Mouse (Mus musculus): Measurements from ENCODE around the gene Gm42674. TPM values are rescaled to one million over a fixed set of nuclear protein-coding genes. Genes with fewer than 3 reads are reported as not detected.
A peak's percentile ranks its signal among the peaks of the same experiment; 100 is the strongest.

The Gm42674 gene
- polyA plus RNA-seq, 2 experiments from 2014 or later: not detected

GRCm38 (mm10) chr3:90626266-90627021 lies 24.7 kb downstream of the Gm42674 start:
- ATAC-seq: no peak

GRCm38 (mm10) chr3:90627366-90627765 lies 25.7 kb downstream of the Gm42674 start:
- ATAC-seq: no peak

DNA sequence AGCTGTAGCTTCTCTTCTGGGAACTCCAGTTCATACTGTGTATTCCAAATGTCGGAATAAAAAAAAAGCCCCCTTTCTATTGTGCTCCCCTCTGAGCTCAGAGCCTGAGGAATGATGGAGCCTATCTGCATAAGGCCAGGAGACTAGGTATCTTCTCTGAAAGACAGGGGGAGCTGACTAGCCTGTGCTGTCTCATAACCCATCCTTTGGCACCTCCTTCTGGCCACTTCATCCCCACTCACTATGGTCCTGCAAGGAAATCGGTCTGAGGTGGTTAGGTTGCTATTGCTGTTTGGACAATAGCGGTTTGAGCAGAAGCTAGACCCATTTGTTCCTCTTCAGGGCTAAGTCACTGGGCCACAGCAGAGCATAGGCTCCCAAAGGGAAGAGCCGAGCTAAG lies 26.1 kb downstream of the Gm42674 start:
- no peak for ATAC-seq

GRCm38 (mm10) chr3:90629298-90629697 lies 27.6 kb downstream of the Gm42674 start:
- no peak for ATAC-seq

GRCm38 (mm10) chr3:90631984-90632383 lies 30.3 kb downstream of the Gm42674 start:
- ATAC-seq: no peak

GRCm38 (mm10) chr3:90638511-90639275 lies 37.0 kb downstream of the Gm42674 start:
- ATAC-seq: no peak

- ATAC-seq: peak; percentile 71
Measured at GRCm38 (mm10) chr3:90639511-90640154, 37.9 kb downstream of the Gm42674 start.

- ATAC-seq: no peak
Measured at GRCm38 (mm10) chr3:90640981-90641380, 39.3 kb downstream of the Gm42674 start.

- no peak for ATAC-seq
Measured at GRCm38 (mm10) chr3:90644220-90644619, 42.5 kb downstream of the Gm42674 start.

DNA sequence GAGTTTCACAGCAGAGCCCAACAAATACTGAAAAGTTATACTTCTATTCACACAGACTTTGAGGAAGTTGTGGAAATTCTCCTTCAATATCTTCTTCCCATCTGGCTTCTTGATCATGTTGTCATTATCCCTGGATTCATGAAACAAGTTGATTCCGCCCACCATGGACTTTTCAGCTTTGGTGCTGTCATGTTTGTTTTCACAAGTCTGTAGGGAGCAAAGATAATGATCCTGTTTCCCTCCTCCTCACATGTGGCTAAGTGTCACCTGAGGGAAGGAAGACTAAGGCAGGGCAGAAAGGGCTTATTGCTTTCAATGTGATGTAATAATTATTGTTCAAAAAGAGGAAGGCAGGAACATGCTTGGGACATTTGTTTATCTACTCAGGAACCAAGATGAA lies 45.6 kb downstream of the Gm42674 start:
- no peak for ATAC-seq

DNA sequence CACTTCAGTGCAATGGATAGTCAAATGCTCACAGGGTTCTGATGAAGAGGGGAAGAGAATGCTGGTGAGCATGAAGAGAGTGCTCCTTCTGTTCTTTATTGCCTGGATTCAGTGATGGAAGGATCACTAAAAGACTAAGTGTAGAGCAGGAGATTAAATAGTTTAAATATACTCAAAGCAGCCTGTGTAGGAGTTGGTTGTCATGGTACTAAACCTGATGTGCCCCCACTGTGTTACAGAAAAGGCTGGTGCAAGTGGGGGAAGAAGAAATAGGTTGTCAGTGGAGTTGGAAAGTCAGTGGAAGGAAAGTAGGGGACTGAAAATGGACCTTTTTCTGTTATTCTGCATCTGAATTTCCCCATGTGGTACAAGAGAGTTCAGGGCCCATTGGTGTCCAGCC lies 47.3 kb downstream of the Gm42674 start:
- no peak for ATAC-seq

- ATAC-seq: no peak
Measured at GRCm38 (mm10) chr3:90649832-90650231, 48.1 kb downstream of the Gm42674 start.

- no peak for ATAC-seq
Measured at GRCm38 (mm10) chr3:90652878-90653508, 51.3 kb downstream of the Gm42674 start.

GRCm38 (mm10) chr3:90653717-90654116 lies 52.0 kb downstream of the Gm42674 start, which contains the start of gene S100a7a:
Gene S100a7a (plus strand): TSS chr3:90654017.
- no peak for ATAC-seq

Other genes starting within 250 kb of the Gm42674 start
- gene Slc27a3, start 212.0 kb upstream of the Gm42674 start, polyA plus RNA-seq (2017; shearing (Covaris generic)): under 1 TPM in 1 of 2 experiments, not detected in 1; 0.21 TPM
- gene Ints3, start 168.3 kb upstream of the Gm42674 start, polyA plus RNA-seq (2017; shearing (Covaris generic)): 10 to 100 TPM; 13.8 to 17.2 TPM
- gene Npr1, start 136.0 kb upstream of the Gm42674 start, polyA plus RNA-seq (2017; shearing (Covaris generic)): not detected
- 100 to 1,000 TPM in 1 of 2 experiments, 10 to 100 TPM in 1; 99.7 to 101 TPM for gene Ilf2, start 125.8 kb upstream of the Gm42674 start, polyA plus RNA-seq (2017; shearing (Covaris generic))
- 10 to 100 TPM; 48.3 to 56.3 TPM for gene Snapin, start 110.9 kb upstream of the Gm42674 start, polyA plus RNA-seq (2017; shearing (Covaris generic))
- gene Chtop, start 92.4 kb upstream of the Gm42674 start, polyA plus RNA-seq (2017; shearing (Covaris generic)): 10 to 100 TPM; 43.5 to 67.8 TPM
- 1 to 10 TPM; 5.6 to 6.6 TPM for gene S100a1, start 87.5 kb upstream of the Gm42674 start, polyA plus RNA-seq (2017; shearing (Covaris generic))
- 100 to 1,000 TPM; 235 to 298 TPM for gene S100a13, start 87.5 kb upstream of the Gm42674 start, polyA plus RNA-seq (2017; shearing (Covaris generic))
- under 1 TPM in 1 of 2 experiments, not detected in 1; 0.47 TPM for gene S100a14, start 75.0 kb upstream of the Gm42674 start, polyA plus RNA-seq (2017; shearing (Covaris generic))
- not detected for gene S100a16, start 64.7 kb upstream of the Gm42674 start, polyA plus RNA-seq (2017; shearing (Covaris generic))
- 1 to 10 TPM; 2.6 to 3.2 TPM for gene S100a3, start 41.3 kb upstream of the Gm42674 start, polyA plus RNA-seq (2017; shearing (Covaris generic))
- gene S100a2, start 11.7 kb upstream of the Gm42674 start, polyA plus RNA-seq (2017; shearing (Covaris generic)): not detected
- 100 to 1,000 TPM; 152 to 248 TPM for gene S100a4, start 1.9 kb downstream of the Gm42674 start, polyA plus RNA-seq (2017; shearing (Covaris generic))
- gene S100a5, start 6.6 kb downstream of the Gm42674 start, polyA plus RNA-seq (2017; shearing (Covaris generic)): not detected
- gene S100a6, start 11.0 kb downstream of the Gm42674 start, polyA plus RNA-seq (2017; shearing (Covaris generic)): 100 to 1,000 TPM; 548 to 785 TPM
- not detected for gene S100a7a, start 52.1 kb downstream of the Gm42674 start, polyA plus RNA-seq (2017; shearing (Covaris generic))
- 1 to 10 TPM in 1 of 2 experiments, not detected in 1; 1.8 TPM for gene S100a8, start 67.1 kb downstream of the Gm42674 start, polyA plus RNA-seq (2017; shearing (Covaris generic))
- 1 to 10 TPM in 1 of 2 experiments, not detected in 1; 1.3 TPM for gene S100a9, start 93.8 kb downstream of the Gm42674 start, polyA plus RNA-seq (2017; shearing (Covaris generic))
- gene Pglyrp4, start 125.0 kb downstream of the Gm42674 start, polyA plus RNA-seq (2017; shearing (Covaris generic)): not detected
- gene Gm5849, start 176.0 kb downstream of the Gm42674 start, polyA plus RNA-seq (2017; shearing (Covaris generic)): not detected

All from activated CD4-positive, CD25-positive, alpha-beta regulatory T cell, adult 4 months (primary cell).